Mouse (Mus musculus) urinary bladder, postnatal 4 days (tissue): ENCODE results near the gene Vangl2.
"Not testable (repeated sequence)": the region's sequence is repeated elsewhere in the genome, so short reads cannot be mapped to it uniquely, and the experiment has no call there.

ENCODE experiments used
- DNase-seq, 2 experiments: peaks; one replicate each; pipeline ENCODE4 v3.0.0; 2021 to 2022; ENCODE audit warnings: low spot score in 2 of 2

Gene Vangl2

GRCm38 (mm10) chr1:172001665-172002064, 26.6 kb downstream of the Vangl2 start:
- no peak for DNase-seq

DNA sequence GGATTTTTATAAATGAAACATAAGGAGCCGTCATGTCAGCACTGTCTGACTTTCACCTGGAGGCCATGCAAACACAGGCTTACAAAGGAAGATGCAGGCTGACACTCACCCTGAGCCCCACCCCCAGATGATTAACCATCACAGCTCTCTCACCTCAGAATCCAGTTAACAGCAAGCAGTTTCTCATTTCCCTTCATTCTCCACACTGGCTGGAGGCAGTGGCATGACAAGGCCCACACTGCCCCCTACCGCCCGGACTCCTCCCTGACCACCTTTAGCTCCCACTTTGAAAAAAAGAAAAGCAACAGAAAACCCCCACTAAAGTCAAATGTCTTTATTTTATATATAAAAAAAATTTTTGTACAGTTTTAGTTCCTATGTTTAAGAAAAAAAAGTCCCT, 27.6 kb downstream of the Vangl2 start:
- DNase-seq = no peak

DNA sequence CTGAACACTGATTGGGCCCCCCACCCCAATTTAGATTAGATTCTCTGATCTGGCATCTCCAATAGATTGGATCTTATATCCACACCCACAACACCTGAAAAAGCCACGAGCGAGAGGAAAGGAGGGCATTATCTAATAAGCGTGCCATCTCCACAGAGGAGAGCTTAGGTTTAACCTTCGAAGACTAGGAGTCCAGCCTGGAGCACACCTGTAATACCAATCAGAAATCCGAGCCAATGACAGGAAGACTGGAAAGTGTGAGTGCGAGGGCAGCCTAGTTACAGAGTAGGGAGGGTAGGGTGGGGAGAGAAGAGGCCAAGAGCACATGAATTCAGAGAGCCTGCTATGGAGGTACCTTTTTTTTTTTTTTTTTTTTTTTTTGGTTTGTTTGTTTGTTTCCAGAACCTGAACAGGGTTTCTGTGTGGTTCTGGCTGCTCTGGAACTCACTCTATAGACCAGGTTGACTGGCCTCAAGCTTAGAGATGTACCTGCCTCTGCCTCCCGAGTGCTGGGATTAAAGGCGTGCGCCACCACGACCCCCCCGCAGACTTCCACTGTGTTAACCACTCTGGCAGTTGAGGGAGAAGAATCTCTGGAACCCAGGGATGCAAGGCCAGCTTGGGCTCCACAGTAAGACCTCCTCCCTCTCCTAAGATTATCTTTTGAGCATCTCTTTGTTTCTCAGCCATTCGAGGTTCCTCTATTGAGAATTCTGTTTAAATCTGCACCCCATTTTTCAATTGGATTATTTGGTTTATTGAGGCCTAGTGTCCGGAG, 29.2 kb downstream of the Vangl2 start:
- DNase-seq = no peak

GRCm38 (mm10) chr1:171996701-171997100, 31.5 kb downstream of the Vangl2 start:
- DNase-seq = no peak

- DNase-seq = no peak
Measured at GRCm38 (mm10) chr1:171994918-171995715, 33.1 kb downstream of the Vangl2 start.

DNA sequence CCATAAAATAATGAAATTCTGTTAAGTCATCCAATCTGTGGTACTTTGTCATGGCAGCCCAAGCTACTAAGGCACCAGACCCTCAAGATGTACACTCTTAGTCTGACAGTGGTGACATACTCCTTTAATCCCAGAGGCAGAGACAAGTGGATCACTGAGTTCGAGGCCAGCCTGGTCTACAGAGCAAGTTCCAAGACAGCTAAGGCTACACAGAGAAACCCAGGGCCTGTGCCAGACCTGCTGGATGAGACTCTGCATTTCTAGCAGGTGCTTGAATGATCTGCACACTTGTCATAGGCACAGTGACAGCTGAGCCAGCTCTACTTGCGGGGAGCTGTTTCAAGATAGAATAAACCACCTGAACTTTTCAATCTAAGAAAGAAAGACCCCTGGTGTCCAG, 33.7 kb downstream of the Vangl2 start:
- no peak for DNase-seq

GRCm38 (mm10) chr1:171992901-171993530, 35.2 kb downstream of the Vangl2 start:
- DNase-seq = no peak

DNA sequence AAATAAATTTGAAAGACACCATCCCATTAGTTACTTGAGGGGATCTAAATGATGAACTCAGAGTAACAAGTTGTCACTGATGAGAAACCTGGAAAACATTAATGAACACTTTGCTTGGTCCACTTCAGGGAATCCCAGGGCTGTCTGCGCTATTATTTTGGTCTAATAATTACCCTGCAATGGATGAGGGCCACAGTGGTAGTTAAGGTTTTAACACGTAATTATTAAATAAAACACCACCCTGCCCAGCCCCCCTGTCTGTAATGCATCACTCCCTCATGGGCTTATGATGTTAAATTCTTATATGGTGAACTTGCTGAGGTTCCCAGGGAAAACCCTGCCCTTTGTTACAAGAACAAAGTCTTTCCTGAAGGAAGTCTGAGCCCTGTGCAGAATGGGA, 36.4 kb downstream of the Vangl2 start:
- no peak for DNase-seq

DNA sequence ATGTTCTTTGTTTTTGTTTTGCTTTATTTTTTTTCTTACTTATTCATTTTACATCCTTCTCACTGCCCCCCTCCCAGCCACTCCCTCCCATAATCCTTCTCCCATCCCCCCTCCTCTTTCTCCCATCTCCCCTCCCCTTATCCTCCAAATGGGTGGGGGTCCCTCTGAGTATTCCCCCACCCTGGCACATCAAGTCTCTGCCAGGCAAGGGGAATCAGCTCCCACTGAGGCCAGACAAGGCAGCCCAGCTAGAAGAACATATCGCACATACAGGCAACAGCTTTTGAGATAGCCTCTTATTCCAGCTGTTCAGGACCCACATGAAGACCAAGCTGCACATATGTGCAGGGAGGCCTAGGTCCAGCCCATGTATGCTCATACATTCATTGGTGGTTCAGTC, 44.1 kb downstream of the Vangl2 start:
- DNase-seq = no peak

DNA sequence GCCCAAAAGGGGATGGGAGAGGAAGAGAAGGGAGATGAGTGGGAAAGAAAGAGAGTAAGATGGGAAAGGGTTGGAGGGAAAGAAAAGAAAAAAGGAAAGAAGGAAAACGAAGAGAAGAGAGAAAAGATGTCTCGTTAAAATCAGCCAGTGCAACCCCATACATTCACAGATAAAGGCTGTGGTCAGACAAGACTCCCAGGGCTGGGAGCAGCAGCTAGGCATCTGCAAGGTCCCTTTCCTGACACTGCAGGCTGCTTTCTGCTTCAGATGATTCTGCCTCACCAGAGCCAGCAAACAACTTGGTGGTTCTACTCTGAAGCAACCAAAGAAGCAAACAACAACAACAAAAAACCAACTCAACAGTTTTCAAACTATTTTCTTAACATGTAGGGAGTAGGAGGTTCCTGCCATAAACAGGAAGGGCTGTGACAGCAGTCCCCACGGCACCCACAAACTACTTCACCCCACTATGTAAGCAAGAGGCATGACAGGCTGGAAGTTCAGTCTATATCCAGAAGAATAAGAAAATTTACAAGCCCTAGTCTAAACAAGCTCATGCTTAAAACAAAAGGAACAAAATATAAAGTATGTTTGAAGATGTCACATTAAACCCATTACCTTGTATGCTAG, 44.8 kb downstream of the Vangl2 start:
- no peak for DNase-seq

DNA sequence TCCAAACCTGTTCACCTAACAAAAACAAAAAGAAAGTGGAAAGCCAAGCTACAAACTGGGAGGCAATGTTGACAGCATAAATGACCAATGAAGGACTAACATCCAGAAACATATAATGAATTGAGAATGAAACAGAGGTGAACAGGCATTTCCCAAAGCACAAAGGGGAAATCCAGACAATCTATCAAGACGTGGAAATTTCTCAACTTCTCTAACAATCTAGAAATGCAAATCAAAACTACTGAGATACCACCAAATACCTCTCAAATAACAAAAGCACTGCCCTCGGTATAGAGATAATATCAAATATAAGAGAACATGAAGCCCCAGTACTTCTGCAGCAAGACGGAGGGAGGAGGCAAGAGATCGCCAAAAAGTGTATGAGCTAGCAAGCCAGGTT, 45.5 kb downstream of the Vangl2 start:
- no peak for DNase-seq

DNA sequence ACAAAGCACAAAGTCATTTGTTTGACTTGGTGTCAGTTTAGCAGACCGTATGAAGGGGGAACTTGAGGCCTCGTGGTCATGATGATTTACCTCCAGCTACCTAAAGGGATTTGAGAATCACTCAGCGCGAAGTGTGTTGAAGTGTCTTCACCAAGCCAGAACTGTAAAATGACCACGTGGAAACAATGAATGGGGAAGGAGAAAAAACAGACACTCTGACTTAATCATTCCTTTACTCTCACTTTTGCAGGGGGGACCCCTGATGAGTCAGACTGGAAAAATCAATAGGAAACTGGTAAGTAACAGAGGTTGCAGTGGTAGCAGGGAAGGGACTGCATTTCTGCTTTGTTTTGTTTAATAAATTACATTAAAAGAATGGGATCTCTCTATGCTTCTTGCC, 46.1 kb downstream of the Vangl2 start:
- DNase-seq = no peak

GRCm38 (mm10) chr1:171979969-171980730, 48.1 kb downstream of the Vangl2 start:
- no peak for DNase-seq

DNA sequence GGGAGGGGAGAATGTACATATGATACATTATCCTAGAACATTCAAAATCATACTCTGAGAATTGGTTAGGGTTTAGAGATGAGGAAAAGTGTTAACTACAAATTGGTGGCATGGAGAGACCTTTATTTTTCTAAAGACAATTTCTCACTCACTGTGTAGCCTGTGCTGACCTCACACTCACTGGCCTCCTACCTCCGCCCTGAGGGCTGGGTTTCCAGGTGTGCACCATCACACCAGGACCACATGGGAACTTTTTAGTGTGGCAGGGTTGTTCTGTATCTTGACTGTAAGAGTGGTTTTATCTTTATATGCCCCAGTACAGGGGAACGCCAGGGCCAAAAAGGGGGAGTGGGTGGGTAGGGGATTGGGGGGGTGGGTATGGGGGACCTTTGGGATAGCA, 50.4 kb downstream of the Vangl2 start:
- DNase-seq = no peak

DNA sequence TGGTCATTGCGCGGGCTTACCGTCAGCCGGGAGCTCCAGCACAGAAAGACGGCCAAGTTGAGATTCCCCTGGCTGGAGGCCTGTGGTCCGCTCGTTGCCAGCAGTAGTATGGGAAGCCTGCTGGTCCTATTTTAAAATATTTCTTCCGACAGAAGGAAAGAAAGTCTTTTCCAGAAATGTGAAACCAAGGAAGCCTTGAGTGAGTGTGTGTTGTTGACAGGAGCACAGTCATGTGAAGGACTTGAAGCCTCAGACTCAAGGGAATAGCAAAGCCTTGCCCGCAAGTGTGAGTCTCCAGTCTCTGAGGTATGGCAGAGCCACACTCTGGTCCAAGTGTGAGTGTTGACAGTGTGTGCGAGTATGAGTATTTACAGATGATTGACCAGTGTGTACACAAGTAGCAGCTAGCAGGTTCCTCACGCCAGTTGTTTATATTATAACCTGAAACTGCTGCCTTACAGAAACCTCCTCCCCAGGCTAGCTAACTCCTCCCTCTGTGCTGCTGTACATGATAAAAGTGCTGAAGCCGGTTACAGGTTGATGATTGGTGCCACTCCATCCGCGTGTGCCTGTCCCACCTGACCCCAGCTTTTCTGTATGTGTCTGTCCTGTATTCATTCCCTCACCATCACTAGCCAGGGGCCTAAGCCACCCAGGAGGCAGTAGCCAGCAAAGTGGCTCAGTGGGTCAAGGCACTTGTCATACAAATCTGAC, 51.3 kb downstream of the Vangl2 start:
- DNase-seq = no peak

DNA sequence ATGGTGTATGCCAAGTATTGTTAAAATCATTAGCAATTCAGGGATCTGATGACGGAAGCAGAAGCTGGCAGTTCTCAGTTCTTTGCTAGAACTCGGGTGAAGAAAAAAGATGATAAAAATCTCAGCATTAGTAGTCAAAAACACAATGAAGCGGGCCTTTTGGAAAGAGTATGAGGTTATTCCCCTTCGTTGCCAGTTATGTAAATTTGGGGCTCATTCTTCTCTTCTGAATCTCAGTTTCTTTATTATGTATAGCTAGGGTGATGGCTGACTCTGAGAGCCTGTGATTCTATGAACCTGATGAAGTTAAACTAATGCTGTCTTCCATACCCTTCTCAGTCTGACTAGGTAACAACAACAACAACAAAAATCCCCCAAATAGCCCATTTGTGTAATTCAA, 52.4 kb downstream of the Vangl2 start:
- no peak for DNase-seq

- no peak for DNase-seq
Measured at GRCm38 (mm10) chr1:171975377-171975776, 52.9 kb downstream of the Vangl2 start.

GRCm38 (mm10) chr1:171974361-171974760, 53.9 kb downstream of the Vangl2 start:
- DNase-seq = not testable (repeated sequence)

GRCm38 (mm10) chr1:171970854-171971586, 57.2 kb downstream of the Vangl2 start:
- no peak for DNase-seq

GRCm38 (mm10) chr1:171969221-171969620, 59.0 kb downstream of the Vangl2 start:
- DNase-seq = no peak
